Mouse (Mus musculus) lung, adult 2 months (tissue): ENCODE data around the gene Lsp1.

Source experiments
- CTCF ChIP-seq: fragments of 200-500 bp; IDR thresholded peaks from 2 replicates; pipeline ENCODE4 v1.5.1; 2011; ENCODE audit warnings: mild to moderate bottlenecking, low read length, control low read depth; ENCODE audit not compliant: insufficient read depth
- POLR2A ChIP-seq: fragments of 200-500 bp; IDR thresholded peaks from 2 replicates; pipeline ENCODE4 v1.6.1; 2011; ENCODE audit warnings: low read depth, mild to moderate bottlenecking, control low read depth, low read length, borderline replicate concordance; ENCODE audit errors: extremely low read depth

DNA sequence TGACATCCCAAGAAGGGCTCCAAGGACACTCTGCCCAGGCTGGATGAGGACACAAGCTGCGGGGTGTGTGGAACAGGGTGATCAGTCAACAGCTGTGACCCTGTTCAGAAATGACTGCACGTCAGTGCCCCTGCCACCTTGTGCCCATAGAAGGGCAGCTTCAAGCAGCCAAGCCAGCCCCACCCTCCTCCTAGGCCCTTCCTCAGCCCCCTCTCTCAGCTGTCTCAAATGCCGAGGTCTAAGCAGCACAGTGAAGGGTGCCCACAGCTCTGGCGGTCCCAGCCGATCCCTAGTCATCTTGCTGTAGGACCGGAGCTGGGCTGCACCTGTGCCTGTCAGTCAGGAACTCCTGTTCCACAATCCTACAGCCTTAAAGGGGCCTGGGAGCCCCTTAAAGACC lies 1.6 kb downstream of the Lsp1 start:
- TF ChIP-seq POLR2A (no peak), CTCF (no peak)
